Mouse (Mus musculus) heart, postnatal 0 days (tissue): ENCODE results near the gene Sdf4.

Source experiments
- CTCF ChIP-seq: IDR thresholded peaks from 2 replicates; pipeline ENCODE4 v1.5.1; 2016; ENCODE audit warnings: antibody characterized with exemption, control low read depth, low read depth
- EP300 ChIP-seq: IDR thresholded peaks from 2 replicates; pipeline ENCODE4 v1.6.1; 2016; ENCODE audit warnings: antibody characterized with exemption, low read depth

DNA sequence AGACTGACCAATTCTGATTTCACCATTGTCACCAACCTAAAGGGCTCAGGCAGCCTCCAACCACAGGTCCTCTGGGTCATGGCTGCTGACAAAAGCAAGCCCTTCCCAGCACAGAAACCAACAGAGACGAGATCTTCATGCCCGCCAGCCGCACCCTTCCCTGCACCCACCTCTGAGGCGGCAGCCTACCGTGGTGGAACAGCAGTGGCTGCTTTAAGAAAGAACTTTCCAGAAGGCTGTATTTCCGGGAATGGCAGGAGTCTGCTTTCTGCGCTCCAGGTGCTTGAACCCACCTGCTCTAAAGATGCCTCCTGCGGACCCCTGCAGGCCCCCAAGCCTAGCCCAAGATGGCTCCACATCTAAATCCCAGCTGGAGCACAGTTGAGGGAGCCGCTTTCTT, 66.2 kb downstream of the Sdf4 start:
- TF ChIP-seq CTCF (no peak), EP300 (no peak)
